Mouse (Mus musculus) frontal cortex, postnatal 25 days (tissue): ENCODE measurements around the gene Aqp5.

Experiments used
- DNase-seq, 2 experiments: peaks; one replicate each; pipeline ENCODE4 v3.0.0; 2022; ENCODE audit warnings: low spot score in 2 of 2

Aqp5 gene

DNA sequence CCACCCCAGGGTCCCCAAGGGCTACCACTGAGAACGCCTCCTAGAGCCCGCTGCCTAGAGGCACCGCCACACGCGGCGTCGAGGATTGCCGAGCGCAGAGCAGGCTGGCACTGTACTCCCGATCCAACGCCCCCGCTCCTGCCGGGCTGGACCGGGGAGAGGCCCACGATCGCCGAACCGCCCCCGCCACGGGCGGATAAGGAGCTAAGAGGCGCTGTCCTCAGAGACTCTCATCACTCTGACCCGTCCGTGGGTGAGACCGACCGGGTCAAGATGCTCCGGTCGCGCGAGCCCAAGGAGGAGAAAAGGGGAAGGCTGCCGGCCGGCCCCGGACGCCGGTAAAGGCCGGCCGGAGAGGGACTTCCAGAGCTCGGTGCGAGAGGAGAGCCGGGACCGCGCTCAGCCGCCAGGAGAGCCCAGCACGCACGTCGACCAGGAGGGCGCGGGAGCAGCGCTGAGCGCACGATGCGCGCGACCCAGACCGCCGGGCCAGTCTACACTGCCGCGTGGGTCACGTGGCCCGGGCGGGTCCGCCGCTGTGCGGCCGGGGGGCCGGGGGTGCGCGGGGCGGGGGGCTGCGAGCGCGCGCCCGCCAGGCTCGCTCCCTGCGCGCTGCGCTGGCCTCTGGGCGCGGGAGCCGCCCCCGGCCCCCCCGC, at the start of gene Aqp5:
TSS of gene Aqp5 (plus strand) at position 354 of the 656 bp plus-strand sequence.
- no peak for DNase-seq

GRCm38 (mm10) chr15:99544047-99544446, 46.5 kb upstream of the Aqp5 start:
- no peak for DNase-seq

- DNase-seq, result no peak
Observed at GRCm38 (mm10) chr15:99546596-99546995, 44.0 kb upstream of the Aqp5 start.

- DNase-seq, result no peak
Observed at GRCm38 (mm10) chr15:99547732-99548131, 42.9 kb upstream of the Aqp5 start.

DNA sequence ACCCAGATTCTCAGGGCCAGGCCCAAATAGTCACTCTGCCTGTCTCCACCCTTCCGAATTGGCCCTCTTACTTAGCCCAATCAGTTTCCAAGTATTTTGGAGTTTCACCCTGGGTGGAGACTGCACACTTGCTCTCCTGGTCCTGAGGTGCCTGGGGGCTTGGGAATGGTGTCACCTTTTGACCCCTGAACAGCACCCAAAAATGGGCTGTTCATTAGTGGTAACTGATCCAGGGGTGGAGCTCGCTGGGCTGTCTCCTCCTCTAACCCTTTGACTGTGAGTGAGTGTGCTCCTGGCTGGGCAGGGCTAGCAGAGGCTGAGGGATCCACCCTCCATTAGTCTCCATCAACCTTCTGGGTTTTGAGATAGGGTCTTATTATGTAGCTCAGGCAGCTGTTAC, 40.7 kb upstream of the Aqp5 start:
- DNase-seq, result no peak

DNA sequence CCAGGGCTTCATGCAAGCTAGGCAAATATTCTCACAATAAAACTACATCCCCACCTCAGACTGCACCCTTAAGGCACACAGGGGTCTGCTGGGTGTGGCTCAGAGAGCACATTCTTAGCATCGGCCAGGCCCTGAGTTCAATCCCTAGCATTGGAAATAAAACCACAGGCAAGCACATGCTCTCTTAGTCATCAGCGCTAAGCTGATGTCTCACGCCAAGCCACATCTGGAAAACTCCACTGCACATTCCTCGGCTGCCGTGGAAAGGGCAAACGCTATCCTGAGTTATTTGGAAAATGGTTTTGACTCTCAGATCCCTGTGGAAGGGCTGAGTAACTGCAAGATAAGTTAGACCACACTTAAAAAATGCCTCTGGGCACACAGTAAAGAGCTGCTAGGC, 36.8 kb upstream of the Aqp5 start:
- no peak for DNase-seq

GRCm38 (mm10) chr15:99558947-99559346, 31.6 kb upstream of the Aqp5 start:
- DNase-seq, result no peak

GRCm38 (mm10) chr15:99560246-99560645, 30.3 kb upstream of the Aqp5 start:
- no peak for DNase-seq

DNA sequence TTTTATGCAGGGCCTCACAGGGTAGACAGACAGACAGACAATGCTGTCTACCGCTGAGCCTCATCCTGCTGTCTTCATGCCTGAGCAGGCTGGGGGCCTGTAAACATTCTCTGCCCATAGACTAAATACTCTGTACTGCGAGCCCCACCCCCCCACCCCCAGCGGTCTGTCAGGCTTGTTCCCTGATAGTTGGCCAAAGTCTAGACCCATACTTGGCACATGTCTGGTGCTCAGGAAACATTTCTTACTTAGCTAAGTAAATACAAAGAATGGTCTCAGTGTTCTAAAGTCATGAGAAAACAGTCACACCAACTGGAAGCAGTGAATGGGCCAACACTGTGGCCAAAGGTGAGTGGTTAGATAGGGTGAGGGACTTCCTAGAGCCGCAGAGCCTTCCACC, 23.2 kb upstream of the Aqp5 start:
- no peak for DNase-seq

DNA sequence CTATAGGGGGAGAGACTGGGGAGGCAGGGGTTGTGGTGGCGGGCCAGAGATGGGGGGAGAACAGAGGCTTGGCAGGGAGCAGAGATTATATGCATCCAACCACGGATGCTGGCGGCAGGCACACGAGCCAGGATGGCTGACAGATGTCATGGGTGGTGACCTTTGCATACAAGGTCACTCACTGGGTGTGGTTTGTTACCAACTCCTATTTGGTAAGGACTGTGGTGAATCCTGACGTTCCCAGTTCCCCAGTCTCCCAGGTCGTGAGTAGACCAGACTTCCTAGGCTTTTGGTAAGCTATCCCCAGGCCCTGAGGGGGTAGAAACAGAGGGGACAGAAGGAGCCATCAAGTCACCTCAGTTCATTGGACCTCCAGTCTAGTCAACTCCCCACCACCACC, 21.9 kb upstream of the Aqp5 start:
- no peak for DNase-seq

- no peak for DNase-seq
Observed at GRCm38 (mm10) chr15:99569123-99569522, 21.5 kb upstream of the Aqp5 start.

- no peak for DNase-seq
Observed at GRCm38 (mm10) chr15:99578802-99579485, 11.6 kb upstream of the Aqp5 start, which contains the start of gene Aqp2. TSS of gene Aqp2 (plus strand) at chr15:99579055.

GRCm38 (mm10) chr15:99583463-99584344, 6.9 kb upstream of the Aqp5 start:
- DNase-seq, result no peak

DNA sequence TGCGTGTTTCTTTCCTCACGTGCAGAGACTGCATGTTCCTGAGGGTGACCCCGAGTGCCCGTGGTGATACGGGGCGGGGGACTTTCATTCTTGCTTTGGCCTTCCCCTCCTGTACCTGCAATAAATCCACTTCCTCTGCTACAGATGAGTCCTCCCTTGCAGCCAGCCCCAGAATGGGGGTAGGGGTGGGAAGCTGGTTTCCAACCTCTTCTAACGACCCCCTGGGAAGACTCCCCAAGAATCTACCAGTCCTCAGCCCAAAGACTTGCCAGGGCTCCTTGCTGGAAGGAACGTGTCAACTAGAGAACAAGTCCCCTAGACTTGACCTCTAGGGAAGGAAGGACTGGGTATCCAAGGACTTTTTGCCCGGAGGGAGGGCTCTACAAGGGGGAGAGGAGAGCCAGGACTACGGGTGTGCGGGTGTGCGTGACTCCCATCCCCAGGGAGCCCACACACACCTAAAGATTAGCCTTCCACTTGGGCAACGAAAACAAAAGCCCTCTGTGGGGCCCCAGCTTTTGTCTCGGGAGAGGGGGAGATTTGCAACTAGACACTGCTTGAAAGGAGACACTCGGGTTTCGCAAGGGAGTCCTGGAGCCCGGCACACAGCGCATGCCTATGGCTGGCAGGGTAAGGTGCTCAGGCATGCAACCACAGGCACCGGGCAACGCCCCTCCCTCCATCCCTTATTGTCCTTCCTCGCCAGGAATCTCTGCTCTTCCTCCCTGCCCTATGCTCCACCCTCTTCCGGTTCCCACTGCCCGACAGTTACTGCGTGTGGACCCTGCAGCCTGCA, 6.0 kb upstream of the Aqp5 start:
- DNase-seq, result no peak

DNA sequence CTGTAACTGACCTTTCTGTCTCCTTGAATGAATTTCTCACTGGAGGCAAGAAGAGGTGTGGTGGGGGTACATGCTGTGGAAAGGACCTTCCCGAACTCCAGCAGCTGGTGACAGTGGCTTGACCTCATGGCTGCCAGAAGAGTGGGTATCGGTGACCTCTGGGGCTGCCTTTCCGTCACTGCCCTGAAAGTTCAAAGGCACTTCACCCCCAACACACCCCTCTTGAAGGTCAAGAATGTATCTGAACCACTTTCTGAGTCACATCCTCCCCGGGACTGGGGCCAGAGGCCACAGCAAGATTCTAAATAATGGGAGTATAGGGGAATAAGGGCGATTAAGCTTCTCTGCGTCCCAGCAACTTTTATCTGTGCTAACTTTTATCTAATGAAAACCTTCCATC, 4.8 kb upstream of the Aqp5 start:
- no peak for DNase-seq

DNA sequence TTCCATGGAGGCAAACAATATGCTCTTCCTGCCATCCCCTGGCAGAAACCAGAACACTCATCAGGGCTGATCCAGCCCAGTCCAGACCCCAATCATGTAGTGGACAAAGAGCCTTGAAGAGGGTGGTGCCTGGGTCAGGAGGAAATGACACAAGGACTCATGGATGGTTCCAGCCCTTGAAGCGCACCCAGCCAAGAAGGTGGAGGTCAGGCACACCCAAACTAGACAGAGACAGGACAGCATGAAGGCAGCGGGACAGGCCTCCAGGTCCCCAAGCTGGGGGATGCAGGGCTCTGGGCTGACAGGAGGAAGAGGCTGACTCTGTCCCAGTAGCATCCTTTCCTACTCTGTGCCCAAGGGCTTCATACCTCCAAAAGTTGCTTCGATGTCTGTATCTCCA, 4.1 kb upstream of the Aqp5 start:
- DNase-seq, result no peak

DNA sequence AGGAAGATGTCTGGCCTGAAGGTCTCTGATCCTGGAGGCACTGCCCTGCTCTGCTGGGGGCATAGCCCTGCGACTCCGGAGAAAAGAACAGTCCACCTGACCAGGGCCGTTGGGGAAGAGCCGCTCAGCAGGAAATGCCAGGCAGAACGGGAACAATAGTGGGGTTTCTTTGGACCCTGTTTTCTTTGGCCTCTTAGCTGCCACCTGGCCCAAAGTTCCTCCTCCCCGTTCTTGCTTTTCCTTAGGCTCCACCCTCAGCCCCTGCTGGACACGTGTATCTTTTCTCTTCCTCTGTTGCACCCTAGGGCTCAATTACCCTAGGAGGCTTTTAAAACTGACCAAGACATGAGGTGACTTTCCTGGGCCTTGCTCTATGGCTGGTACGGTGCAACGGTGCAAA, 1.3 kb upstream of the Aqp5 start:
- DNase-seq, result no peak

GRCm38 (mm10) chr15:99589704-99590103, 878 bp upstream of the Aqp5 start:
- DNase-seq, result no peak

DNA sequence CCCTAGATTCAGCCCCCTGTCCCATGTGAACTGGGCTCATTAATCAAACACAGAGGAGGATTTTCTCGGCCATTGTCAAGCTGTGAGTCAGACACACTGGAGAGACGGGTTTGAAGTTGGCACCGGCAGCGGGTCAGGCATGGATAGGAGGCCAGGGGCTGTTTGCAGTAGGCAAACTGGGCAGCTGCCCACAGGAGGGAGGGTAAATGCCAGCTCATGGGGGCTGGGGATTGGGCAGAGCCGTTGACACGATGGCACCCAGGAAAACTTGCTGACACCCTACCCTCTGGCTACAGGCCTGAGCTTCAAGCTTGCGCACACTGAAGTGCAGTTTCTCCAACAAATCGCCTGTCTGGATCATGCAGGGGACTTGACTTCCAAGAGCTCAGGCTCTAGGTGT, 1.6 kb downstream of the Aqp5 start:
- DNase-seq, result no peak

DNA sequence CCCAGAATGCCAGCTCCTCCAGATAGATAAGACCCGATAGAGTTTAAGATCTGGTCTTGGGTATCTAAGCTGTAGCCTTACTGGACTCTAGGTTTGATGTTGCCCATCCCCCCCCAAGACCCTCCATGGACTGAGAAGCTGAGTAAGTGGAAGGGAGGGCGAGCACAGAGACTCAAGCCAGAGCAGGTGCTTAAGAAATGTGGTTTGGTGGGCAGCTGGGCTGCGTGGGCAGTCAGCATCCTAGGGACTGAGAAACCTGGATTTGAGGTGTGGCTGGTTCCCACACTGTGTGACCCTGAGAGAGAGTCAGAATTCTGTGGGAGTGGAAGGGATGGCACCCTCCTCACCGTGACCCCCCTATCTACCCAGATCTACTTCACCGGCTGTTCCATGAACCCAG, 2.3 kb downstream of the Aqp5 start:
- no peak for DNase-seq

DNA sequence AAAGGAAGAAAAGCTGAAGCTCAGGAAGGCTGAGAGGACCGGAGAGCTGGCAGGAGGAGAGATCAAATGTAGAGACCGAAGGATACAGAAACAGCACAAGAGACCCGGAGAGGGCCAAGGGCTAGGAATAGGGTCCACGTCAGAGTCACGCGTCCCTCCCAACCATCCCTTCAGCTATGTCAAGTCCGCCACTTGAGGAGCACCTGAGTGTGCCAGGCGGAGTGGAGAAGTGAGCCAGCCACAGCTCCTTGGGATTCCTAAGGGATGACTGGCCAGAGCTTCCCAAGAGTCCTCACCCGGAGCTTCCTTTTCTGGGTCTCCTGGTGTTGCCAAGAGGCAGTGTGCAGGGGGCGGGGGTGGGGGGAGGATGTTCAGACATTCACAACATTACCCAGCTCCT, 4.4 kb downstream of the Aqp5 start:
- DNase-seq, result no peak
